Mouse (Mus musculus) kidney, embryonic 16.5 days (tissue): ENCODE results near the gene Col8a2. TPM values are rescaled to one million over a fixed set of nuclear protein-coding genes. Genes with fewer than 3 reads are reported as not detected.

Experiments used
- ATAC-seq: fragments of 200-750 bp; cut with Nextera tagmentation; 2 replicates; pipeline ENCODE4 v1.8.0; 2017; ENCODE audit warnings: moderate TSS enrichment; ENCODE audit not compliant: low FRiP score, low TSS enrichment
- H3K27ac ChIP-seq: fragments of 300-500 bp; sonication (generic); 2 replicates; pipeline ENCODE4 v1.5.1; 2014; ENCODE audit warnings: low read length
- H3K27me3 ChIP-seq: fragments of 300-500 bp; sonication (generic); 2 replicates; pipeline ENCODE4 v1.6.1; 2014; ENCODE audit warnings: low read length, control low read depth, mixed read lengths; ENCODE audit not compliant: insufficient read depth
- H3K36me3 ChIP-seq: fragments of 300-500 bp; sonication (generic); 2 replicates; pipeline ENCODE4 v1.6.1; 2014; ENCODE audit warnings: low read length, control low read depth, mixed read lengths; ENCODE audit not compliant: insufficient read depth
- H3K4me1 ChIP-seq: fragments of 300-500 bp; sonication (generic); 2 replicates; pipeline ENCODE4 v1.6.1; 2014; ENCODE audit warnings: low read length, control low read depth, mixed read lengths; ENCODE audit not compliant: insufficient read depth
- H3K4me2 ChIP-seq: fragments of 300-500 bp; sonication (generic); replicated peaks from 2 replicates; pipeline ENCODE4 v1.6.1; 2014; ENCODE audit warnings: low read depth, low read length
- H3K4me3 ChIP-seq: fragments of 300-500 bp; sonication (generic); 2 replicates; pipeline ENCODE4 v1.5.1; 2014; ENCODE audit warnings: mild to moderate bottlenecking, low read length
- H3K9ac ChIP-seq: fragments of 300-500 bp; sonication (generic); replicated peaks from 2 replicates; pipeline ENCODE4 v1.6.1; 2014; ENCODE audit warnings: low read length
- H3K9me3 ChIP-seq: fragments of 300-500 bp; sonication (generic); 2 replicates; pipeline ENCODE4 v1.6.1; 2016; ENCODE audit warnings: low read length, control low read depth
- WGBS: fragments of 180-500 bp; shearing (Covaris S2); extraction: QIAGEN DNeasy Blood & Tissue Kit; methylation state at CpG from one replicate; pipeline ENCODE4 v1.1.7; 2014; 5-methylcytosine and 5-hydroxymethylcytosine counted together
- polyA plus RNA-seq: library from polyadenylated mRNA; unstranded; fragments of >200 nt; fragmentation: Nextera tagmentation; extraction: Ambion mirVana; gene quantifications from 2 replicates; pipeline ENCODE4 v1.2.1, GENCODE M21; 2015

Col8a2 gene
- polyA plus RNA-seq, 1 experiment from 2014 or later: 11.4 TPM

DNA sequence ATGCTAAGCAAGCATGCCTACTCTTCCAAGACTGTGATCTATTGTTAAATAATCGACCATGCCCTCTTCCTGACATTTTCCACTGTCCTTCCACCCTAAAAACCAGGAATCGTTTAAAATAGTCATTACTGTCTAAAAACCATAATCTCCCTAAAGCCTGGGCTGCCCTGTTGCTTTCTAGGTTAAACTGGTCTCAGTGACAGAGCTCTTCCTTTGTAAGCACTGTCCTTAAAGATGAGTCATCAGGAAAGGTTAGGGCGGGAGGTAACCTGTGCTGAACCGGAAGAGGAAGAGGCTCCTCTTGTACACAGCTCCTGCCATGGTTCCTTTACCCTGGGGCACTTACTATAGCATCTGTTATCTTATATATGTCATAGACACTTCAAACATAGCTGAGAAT lies 52.9 kb downstream of the Col8a2 start:
- H3K36me3 ChIP-seq: no peaks in the 10 kb centered on the region
- no peak overlapping the region for H3K4me3 ChIP-seq
- H3K27me3 ChIP-seq: no peaks in the 10 kb centered on the region
- H3K4me1 ChIP-seq: no peaks in the 10 kb centered on the region
- H3K4me2 ChIP-seq: no peak overlapping the region
- ATAC-seq: no peak
- no peak overlapping the region for H3K9ac ChIP-seq
- no peaks in the 10 kb centered on the region for H3K9me3 ChIP-seq
- no peak overlapping the region for H3K27ac ChIP-seq
- WGBS: 58% methylated on average over 4 of the region's 4 CpGs

DNA sequence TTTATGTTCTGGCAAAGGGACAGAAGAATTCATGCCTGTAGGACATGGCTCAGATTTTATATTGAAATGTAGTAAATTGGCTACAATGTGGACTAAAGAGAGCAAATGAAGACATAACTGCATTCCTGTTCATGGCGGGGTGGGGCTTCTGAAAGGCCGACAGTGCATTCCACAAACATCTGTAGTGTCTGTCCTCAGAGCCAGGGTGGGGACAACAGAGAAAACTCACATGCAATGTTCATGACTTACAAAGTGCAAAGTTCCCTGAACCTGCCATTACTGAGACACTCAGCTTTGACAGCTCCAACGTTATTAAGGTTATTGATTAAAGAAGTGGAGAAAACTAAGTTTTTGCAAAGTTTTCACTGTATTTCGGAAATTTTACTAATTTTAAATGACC lies 56.9 kb downstream of the Col8a2 start:
- Histone ChIP-seq H3K9ac (no peak overlapping the region), H3K4me1 (no peaks in the 10 kb centered on the region), H3K27ac (no peak overlapping the region), H3K9me3 (no peaks in the 10 kb centered on the region), H3K27me3 (no peaks in the 10 kb centered on the region), H3K4me3 (no peak overlapping the region), H3K4me2 (no peak overlapping the region), H3K36me3 (peaks cover 17% of the 10 kb centered on the region)
- 83% methylated on average over 4 of the region's 4 CpGs for WGBS
- ATAC-seq: no peak

DNA sequence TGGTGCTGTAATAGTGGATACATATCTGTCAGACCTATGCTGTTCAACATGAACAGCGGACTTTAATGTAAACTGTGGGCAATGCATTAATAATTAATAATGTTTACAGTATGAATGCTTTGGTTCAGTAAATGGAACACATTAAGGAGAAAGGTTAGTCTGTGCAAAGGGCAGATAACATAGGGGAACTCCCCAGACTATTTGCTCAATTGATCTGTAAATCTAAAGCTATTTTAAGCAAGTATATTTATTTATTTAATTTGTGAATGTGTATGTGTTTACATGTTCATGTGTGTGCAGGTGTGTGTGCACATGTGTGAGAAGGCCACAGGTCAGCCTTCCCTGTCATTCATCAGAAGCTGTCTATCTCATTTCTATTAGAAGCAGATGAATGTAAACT lies 73.5 kb downstream of the Col8a2 start:
- H3K4me2 ChIP-seq: no peak overlapping the region
- no peaks in the 10 kb centered on the region for H3K4me1 ChIP-seq
- no peak overlapping the region for H3K9ac ChIP-seq
- ATAC-seq: no peak
- H3K27ac ChIP-seq: no peak overlapping the region
- H3K36me3 ChIP-seq: peaks cover 19% of the 10 kb centered on the region; the same call in 1 of the 2 replicates
- WGBS: 95% methylated on average over 1 of the region's 1 CpGs
- H3K4me3 ChIP-seq: no peak overlapping the region
- no peaks in the 10 kb centered on the region for H3K9me3 ChIP-seq
- H3K27me3 ChIP-seq: no peaks in the 10 kb centered on the region

Other genes starting within 250 kb of the Col8a2 start
- 130 and 146 TPM in 2 replicates for gene Mrps15, start 239.9 kb upstream of the Col8a2 start, polyA plus RNA-seq
- 19.6 TPM in 2 replicates for gene Oscp1, start 228.2 kb upstream of the Col8a2 start, polyA plus RNA-seq
- gene Lsm10, start 190.2 kb upstream of the Col8a2 start, polyA plus RNA-seq: 55.3 and 59.3 TPM in 2 replicates
- gene Stk40, start 182.8 kb upstream of the Col8a2 start, polyA plus RNA-seq: 43.9 and 44.5 TPM in 2 replicates
- 99.9 and 103 TPM in 2 replicates for gene Eva1b, start 139.0 kb upstream of the Col8a2 start, polyA plus RNA-seq
- 9.1 and 10.5 TPM in 2 replicates for gene Sh3d21, start 123.3 kb upstream of the Col8a2 start, polyA plus RNA-seq
- 210 and 218 TPM in 2 replicates for gene Thrap3, start 84.0 kb upstream of the Col8a2 start, polyA plus RNA-seq
- gene Map7d1, start 30.4 kb upstream of the Col8a2 start, polyA plus RNA-seq: 31.5 and 32.2 TPM in 2 replicates
- 113 and 120 TPM in 2 replicates for gene Trappc3, start 24.5 kb upstream of the Col8a2 start, polyA plus RNA-seq
- 85.3 and 91.6 TPM in 2 replicates for gene Adprhl2, start 34.9 kb downstream of the Col8a2 start, polyA plus RNA-seq
- gene Tekt2, start 38.9 kb downstream of the Col8a2 start, polyA plus RNA-seq: 3.9 and 5.5 TPM in 2 replicates
- gene Ago3, start 142.8 kb downstream of the Col8a2 start, polyA plus RNA-seq: 13.6 and 17.9 TPM in 2 replicates
- gene Ago1, start 181.8 kb downstream of the Col8a2 start, polyA plus RNA-seq: 4.6 and 5.1 TPM in 2 replicates
- 1.5 TPM in 2 replicates for gene Ago4, start 246.7 kb downstream of the Col8a2 start, polyA plus RNA-seq